20 mouse cellular contexts compared by ENCODE assay signal in the genomic region with DNA sequence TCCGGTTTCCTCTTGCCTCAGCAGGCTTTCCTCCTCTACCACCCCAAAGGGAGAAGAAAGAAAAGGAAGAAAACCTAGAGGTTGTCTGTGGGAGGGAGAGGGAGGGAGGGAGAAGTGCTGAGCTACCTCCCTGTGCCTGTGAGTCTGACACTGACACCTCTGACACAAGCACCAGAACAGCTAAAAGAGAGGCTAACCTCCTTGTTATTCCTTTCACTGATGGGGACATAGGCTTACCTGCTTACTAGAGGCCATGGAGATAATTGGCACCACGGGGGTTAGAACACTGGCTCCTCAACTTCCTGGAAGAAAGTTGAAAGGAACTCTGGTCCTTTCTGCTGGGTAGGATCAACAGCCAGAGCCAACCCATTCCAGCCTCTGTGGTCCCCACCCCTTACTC.
"Had no signal": no experiment of that assay in that cellular context is flagged by ENCODE, and none has a peak within 500 bp of the region (broad histone marks: within the 10 kb centered on the region; RNA-seq: fewer than 3 reads in every experiment).

No protein-coding gene starts in this region.

- H3K9ac ChIP-seq: limb, embryonic 12.5 days; limb, embryonic 15.5 days; liver, embryonic 14.5 days; liver, postnatal 0 days; stomach, embryonic 15.5 days had no signal

- DNase-seq: kidney, adult 11 months; kidney, adult 8-10 months; kidney, postnatal 14 days; layer of hippocampus, adult 9-11 months; liver, postnatal 0 days; lung, embryonic 14.5 days; midbrain, embryonic 14.5 days; right cerebral cortex, adult 18-20 months; right cerebral cortex, postnatal 25 days; spleen, adult 18-20 months; thymus, adult 2 months; thymus, postnatal 25 days had no signal

- H3K36me3 ChIP-seq: kidney, embryonic 15.5 days; limb, embryonic 12.5 days; limb, embryonic 15.5 days; midbrain, embryonic 10.5 days; stomach, embryonic 15.5 days had no signal

- H3K9me3 ChIP-seq: kidney, embryonic 15.5 days; limb, embryonic 12.5 days; limb, embryonic 15.5 days; midbrain, embryonic 10.5 days; stomach, embryonic 15.5 days had no signal

- ATAC-seq: liver, postnatal 0 days; lung, postnatal 0 days had no signal

- H3K27ac ChIP-seq: limb, embryonic 12.5 days; liver, embryonic 14.5 days; macrophage; midbrain, embryonic 10.5 days had no signal
